Mouse (Mus musculus) limb, embryonic 14.5 days (tissue): ENCODE results near the gene Ppil6. TPM values are rescaled to one million over a fixed set of nuclear protein-coding genes. Genes with fewer than 3 reads are reported as not detected.

Source experiments
- ATAC-seq: fragments of 200-750 bp; cut with Nextera tagmentation; 2 replicates; pipeline ENCODE4 v1.8.0; 2017; ENCODE audit warnings: low read depth, moderate number of reproducible peaks, moderate TSS enrichment; ENCODE audit not compliant: low FRiP score
- DNase-seq: peaks from one replicate; pipeline ENCODE4 v3.0.0-alpha.2; 2015; ENCODE audit warnings: low spot score
- H3K27ac ChIP-seq: fragments of 300-500 bp; sonication (generic); replicated peaks from 2 replicates; pipeline ENCODE4 v1.5.1; 2014; ENCODE audit warnings: low read depth, mild to moderate bottlenecking, low read length, moderate library complexity, mixed read lengths
- H3K27me3 ChIP-seq: fragments of 300-500 bp; sonication (generic); 2 replicates; pipeline ENCODE4 v1.6.1; 2014; ENCODE audit warnings: low read length, mixed read lengths; ENCODE audit not compliant: control insufficient read depth, insufficient read depth
- H3K36me3 ChIP-seq: fragments of 300-500 bp; sonication (generic); 2 replicates; pipeline ENCODE4 v1.6.1; 2014; ENCODE audit warnings: mild to moderate bottlenecking, low read length, moderate library complexity, mixed read lengths; ENCODE audit not compliant: control insufficient read depth, insufficient read depth
- H3K4me1 ChIP-seq: fragments of 300-500 bp; sonication (generic); 2 replicates; pipeline ENCODE4 v1.6.1; 2014; ENCODE audit warnings: antibody characterized with exemption, low read length, mixed read lengths; ENCODE audit not compliant: control insufficient read depth, insufficient read depth
- H3K4me2 ChIP-seq: fragments of 300-500 bp; sonication (generic); replicated peaks from 2 replicates; pipeline ENCODE4 v1.6.1; 2014; ENCODE audit warnings: low read depth, mild to moderate bottlenecking, low read length, moderate library complexity; ENCODE audit not compliant: severe bottlenecking
- H3K4me3 ChIP-seq: fragments of 300-500 bp; sonication (generic); replicated peaks from 2 replicates; pipeline ENCODE4 v1.5.1; 2014; ENCODE audit warnings: low read length
- H3K9ac ChIP-seq: fragments of 300-500 bp; sonication (generic); 2 replicates; pipeline ENCODE4 v1.6.1; 2014; ENCODE audit warnings: mild to moderate bottlenecking, low read depth, low read length, moderate library complexity; ENCODE audit not compliant: severe bottlenecking
- H3K9me3 ChIP-seq: fragments of 300-500 bp; sonication (generic); 2 replicates; pipeline ENCODE4 v1.6.1; 2016; ENCODE audit warnings: low read length; ENCODE audit not compliant: control insufficient read depth
- POLR2A ChIP-seq: fragments of 200-500 bp; IDR thresholded peaks from 2 replicates; pipeline ENCODE4 v1.8.0; 2012; ENCODE audit warnings: inconsistent platforms, mild to moderate bottlenecking, moderate library complexity, borderline replicate concordance; ENCODE audit not compliant: insufficient read depth, insufficient read length; ENCODE audit errors: extremely low read depth
- WGBS: fragments of 180-500 bp; shearing (Covaris S2); extraction: QIAGEN DNeasy Blood & Tissue Kit; methylation state at CpG from one replicate; pipeline ENCODE4 v1.1.7; 2014; 5-methylcytosine and 5-hydroxymethylcytosine counted together
- polyA plus RNA-seq, 2 experiments: library from polyadenylated mRNA; depleted of rRNA in 1 of 2; stranded (reverse) in 1 of 2; unstranded in 1 of 2; fragments of >200 nt; fragmentation: Nextera tagmentation in 1 of 2; extraction: Ambion mirVana in 1 of 2; gene quantifications; 2 replicates each; pipeline versions ENCODE4 v1.2.1 to v1.2.3; 2012 to 2014

The Ppil6 gene
- polyA plus RNA-seq, 2 experiments: 0.52 to 0.58 TPM

DNA sequence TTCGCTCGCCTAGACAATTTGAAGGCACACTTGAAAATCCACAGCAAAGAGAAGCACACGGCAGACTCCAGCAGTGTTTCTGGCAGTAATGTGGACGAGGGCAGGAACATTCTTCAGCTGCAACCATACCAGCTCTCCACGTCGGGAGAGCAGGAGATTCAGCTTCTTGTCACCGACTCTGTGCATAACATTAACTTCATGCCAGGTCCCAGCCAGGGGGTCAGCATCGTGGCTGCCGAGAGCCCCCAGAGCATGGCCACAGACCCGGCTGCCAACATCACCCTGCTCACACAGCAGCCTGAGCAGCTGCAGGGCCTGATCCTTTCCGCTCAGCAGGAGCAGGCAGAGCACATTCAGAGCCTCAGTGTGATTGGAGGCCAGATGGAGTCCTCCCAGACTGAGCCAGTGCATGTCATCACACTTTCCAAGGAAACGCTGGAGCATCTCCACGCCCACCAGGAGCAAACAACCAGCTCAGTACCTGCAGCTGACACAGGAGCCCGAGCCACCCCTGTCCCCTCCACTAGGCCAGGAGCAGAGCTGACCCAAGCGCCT, 25.8 kb upstream of the Ppil6 start:
- no peaks in the 10 kb centered on the region for H3K27me3 ChIP-seq
- WGBS: 60% methylated on average over 15 of the region's 15 CpGs
- H3K4me1 ChIP-seq: no peaks in the 10 kb centered on the region
- ATAC-seq (no peak), DNase-seq (no peak)
- no peak overlapping the region for H3K4me3 ChIP-seq
- no peak overlapping the region for H3K27ac ChIP-seq
- no peak for TF ChIP-seq POLR2A
- no peak overlapping the region for H3K9ac ChIP-seq
- H3K4me2 ChIP-seq: no peak overlapping the region
- peaks cover 41% of the 10 kb centered on the region for H3K36me3 ChIP-seq
- no peaks in the 10 kb centered on the region for H3K9me3 ChIP-seq

DNA sequence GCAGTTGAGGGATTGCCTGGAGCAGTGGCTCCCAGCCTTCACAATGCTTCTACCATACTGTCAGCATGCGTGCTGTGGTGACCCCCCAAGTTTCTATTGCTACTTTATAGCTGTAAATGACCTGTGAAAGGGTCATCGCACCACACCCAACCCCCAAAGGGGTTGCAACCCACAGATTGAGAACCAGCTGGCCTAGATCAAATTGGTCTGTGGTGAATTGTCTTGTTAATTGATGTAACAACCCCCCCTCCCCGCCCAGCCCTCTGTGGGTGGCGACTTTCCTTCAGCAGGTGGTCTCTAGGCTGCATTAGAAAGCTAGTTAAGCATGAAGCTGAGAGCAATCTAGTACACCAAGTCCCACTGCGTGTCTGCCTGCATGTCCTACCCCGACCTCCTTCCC, 22.9 kb upstream of the Ppil6 start:
- Histone ChIP-seq H3K9me3 (no peaks in the 10 kb centered on the region), H3K27ac (no peak overlapping the region), H3K9ac (no peak overlapping the region), H3K27me3 (no peaks in the 10 kb centered on the region), H3K4me1 (no peaks in the 10 kb centered on the region), H3K4me3 (no peak overlapping the region), H3K4me2 (no peak overlapping the region), H3K36me3 (peaks cover 31% of the 10 kb centered on the region)
- ATAC-seq: no peak
- no peak for TF ChIP-seq POLR2A
- 35% methylated on average over 6 of the region's 6 CpGs for WGBS
- DNase-seq: no peak

DNA sequence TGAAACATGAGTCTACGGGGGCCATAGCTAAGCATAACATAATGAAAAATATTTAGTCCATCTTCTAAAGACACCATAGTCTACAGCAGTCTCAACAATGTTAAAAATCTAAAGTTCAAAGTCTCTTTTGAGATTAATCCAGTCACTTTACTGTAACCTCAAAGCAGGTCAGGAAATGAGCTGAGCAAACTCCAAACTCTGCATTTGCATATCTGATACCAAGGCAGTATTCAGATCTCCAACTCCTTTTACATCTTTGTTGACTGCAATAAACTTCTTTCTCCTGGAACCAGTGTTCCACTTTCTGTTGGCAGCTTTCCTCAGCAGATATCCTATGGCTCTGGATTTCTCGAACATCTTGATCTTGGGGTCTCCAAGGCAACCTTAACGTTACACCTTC, 19.5 kb upstream of the Ppil6 start:
- H3K4me2 ChIP-seq: no peak overlapping the region
- no peak overlapping the region for H3K9ac ChIP-seq
- H3K27me3 ChIP-seq: no peaks in the 10 kb centered on the region
- peaks cover 11% of the 10 kb centered on the region for H3K4me1 ChIP-seq
- no peaks in the 10 kb centered on the region for H3K9me3 ChIP-seq
- peaks cover 9% of the 10 kb centered on the region; the same call in 1 of the 2 replicates for H3K36me3 ChIP-seq
- no peak for ATAC-seq
- 83% methylated on average over 3 of the region's 3 CpGs for WGBS
- TF ChIP-seq POLR2A: no peak
- no peak overlapping the region for H3K4me3 ChIP-seq
- no peak overlapping the region for H3K27ac ChIP-seq
- DNase-seq: no peak

DNA sequence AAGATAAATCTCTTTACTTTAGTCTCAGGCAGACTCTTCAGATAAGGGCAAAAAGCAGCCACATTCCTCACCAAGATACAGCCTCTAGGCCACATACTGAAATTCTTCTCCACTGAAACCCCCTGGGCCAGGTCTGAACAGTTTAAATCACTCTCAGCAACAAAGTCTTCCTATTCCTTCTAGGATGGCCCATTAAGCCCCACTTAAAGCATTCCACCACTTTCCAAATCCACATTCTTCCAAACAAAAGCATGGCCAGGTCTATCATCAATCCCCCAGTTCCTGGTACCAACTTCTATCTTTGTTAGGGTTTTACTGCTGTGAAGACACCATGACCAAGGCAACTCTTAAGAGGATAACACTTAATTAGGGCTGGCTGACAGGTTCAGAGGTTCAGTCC, 17.7 kb upstream of the Ppil6 start:
- H3K4me3 ChIP-seq: no peak overlapping the region
- DNase-seq (no peak), ATAC-seq (no peak)
- no peak for TF ChIP-seq POLR2A
- no peak overlapping the region for H3K27ac ChIP-seq
- no peak overlapping the region for H3K4me2 ChIP-seq
- no peaks in the 10 kb centered on the region for H3K9me3 ChIP-seq
- H3K36me3 ChIP-seq: 0 out of 2 replicates have a peak, but pooled peaks cover 7% of the 10 kb centered on the region
- no peaks in the 10 kb centered on the region for H3K27me3 ChIP-seq
- H3K9ac ChIP-seq: no peak overlapping the region
- peaks cover 17% of the 10 kb centered on the region for H3K4me1 ChIP-seq

DNA sequence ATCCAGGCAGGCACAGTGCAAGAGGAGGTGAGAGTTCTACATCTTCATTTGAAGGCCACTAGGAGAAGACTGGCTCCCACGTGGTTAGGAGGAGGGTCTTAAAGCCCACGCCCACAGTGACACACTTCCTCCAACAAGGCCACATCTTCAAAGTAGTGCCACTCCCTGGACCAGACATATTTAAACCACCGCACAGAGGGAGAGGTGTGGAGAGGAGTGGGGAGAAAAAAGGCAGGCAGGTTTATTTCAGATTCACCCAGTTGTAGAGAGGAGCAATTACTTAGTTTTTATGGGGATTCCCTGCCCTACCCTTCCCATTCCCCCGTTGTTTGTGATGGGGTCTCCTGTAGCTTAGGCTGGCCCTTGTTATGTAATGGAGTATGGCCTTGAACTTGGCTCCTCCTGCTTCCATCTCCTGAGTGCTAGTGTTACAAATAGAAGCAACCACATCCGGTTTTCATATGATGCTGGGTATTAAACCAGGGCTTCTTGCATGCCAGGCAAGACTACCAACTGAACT, 17.2 kb upstream of the Ppil6 start:
- WGBS: 67% methylated on average over 5 of the region's 5 CpGs

More for the DNA sequence above, 17.2 kb upstream of the Ppil6 start:
- TF ChIP-seq POLR2A: no peak
- no peaks in the 10 kb centered on the region for H3K9me3 ChIP-seq
- no peak for DNase-seq
- H3K4me3 ChIP-seq: no peak overlapping the region
- H3K36me3 ChIP-seq: 0 out of 2 replicates have a peak, but pooled peaks cover 9% of the 10 kb centered on the region
- H3K27me3 ChIP-seq: no peaks in the 10 kb centered on the region
- H3K4me2 ChIP-seq: no peak overlapping the region
- H3K9ac ChIP-seq: no peak overlapping the region
- no peak overlapping the region for H3K27ac ChIP-seq
- peaks cover 19% of the 10 kb centered on the region for H3K4me1 ChIP-seq
- no peak for ATAC-seq
